ENCODE assay signal across 8 mouse cellular contexts in genomic region chr5:115429359-115430186, GRCm38 (mm10). TPM values are rescaled to one million over a fixed set of nuclear protein-coding genes. Genes with fewer than 3 reads are reported as not detected.
DNase-seq lines count a peak whose midpoint lies in the region; ATAC-seq and TF ChIP-seq lines count a peak whose summit lies in the region.

TSS of gene Msi1 (plus strand) at chr5:115429599.

- no peak for DNase-seq in kidney, adult 2 months
- no peak for DNase-seq in kidney, adult 8-10 months
- DNase-seq in MN1 (ENCODE audit: low spot score) = peak; percentile 44
- peak; percentile 78 for DNase-seq in embryo, embryonic 10.5 days (ENCODE audit: low spot score)
- peak; percentile 72 for DNase-seq in hindbrain, postnatal 0 days (ENCODE audit: low spot score)
- no peak for DNase-seq in liver, embryonic 14.5 days (ENCODE audit: low read depth in 3 of 3, low spot score in 3 of 3)
- DNase-seq in yolk sac, embryonic 10.5 days (ENCODE audit: low spot score) = peak; percentile 64
- DNase-seq in thymus, postnatal 14 days = no peak

- TF ChIP-seq POLR2A in kidney, adult 2 months (IDR thresholded peaks at IDR 0.05; ENCODE audit: low read depth, low read length) = no peak

- no peaks in the 10 kb centered on the region for H3K36me3 ChIP-seq in kidney, adult 2 months (ENCODE audit: control insufficient read depth, insufficient read depth, low read length)
- H3K36me3 ChIP-seq in hindbrain, postnatal 0 days (ENCODE audit: insufficient read depth, low read length) = no peaks in the 10 kb centered on the region
- no peaks in the 10 kb centered on the region for H3K36me3 ChIP-seq in liver, embryonic 14.5 days (replicated peaks; ENCODE audit: control insufficient read depth, insufficient read depth, low read depth)

- TF ChIP-seq CTCF in kidney, adult 2 months (conservative IDR thresholded peaks at IDR 0.05; ENCODE audit: insufficient read depth, insufficient read length, low read depth, low read length) = no peak
- no peak for TF ChIP-seq CTCF in hindbrain, postnatal 0 days (IDR thresholded peaks at IDR 0.05; ENCODE audit: low read depth)
- TF ChIP-seq CTCF in liver, embryonic 14.5 days (IDR thresholded peaks at IDR 0.05; ENCODE audit: low read depth) = no peak

- peak within 1 kb of the TSS; percentile 98 for H3K9ac ChIP-seq in hindbrain, postnatal 0 days (replicated peaks; ENCODE audit: low read length)
- H3K9ac ChIP-seq in liver, embryonic 14.5 days (replicated peaks) = no peak within 1 kb of the TSS

- ATAC-seq in hindbrain, postnatal 0 days = peak; percentile 60
- no peak for ATAC-seq in liver, embryonic 14.5 days (ENCODE audit: insufficient read depth)

- peak within 1 kb of the TSS; percentile 95 for H3K4me2 ChIP-seq in hindbrain, postnatal 0 days (ENCODE audit: low read depth, low read length)
- peak within 1 kb of the TSS; percentile 54 for H3K4me2 ChIP-seq in liver, embryonic 14.5 days (ENCODE audit: low read depth)

- H3K4me1 ChIP-seq in kidney, adult 2 months (ENCODE audit: control insufficient read depth, insufficient read depth, low read length) = no peaks in the 10 kb centered on the region
- peaks cover 30% of the 10 kb centered on the region for H3K4me1 ChIP-seq in hindbrain, postnatal 0 days (ENCODE audit: insufficient read depth, low read length)
- no peaks in the 10 kb centered on the region for H3K4me1 ChIP-seq in liver, embryonic 14.5 days (replicated peaks; ENCODE audit: control insufficient read depth in 2 of 2, insufficient read depth in 2 of 2, low read length in 1 of 2)

- H3K27ac ChIP-seq in kidney, adult 2 months (ENCODE audit: insufficient read depth, low read depth, low read length) = no peak within 1 kb of the TSS
- peak within 1 kb of the TSS; percentile 84 for H3K27ac ChIP-seq in hindbrain, postnatal 0 days
- H3K27ac ChIP-seq in liver, embryonic 14.5 days = no peak within 1 kb of the TSS

- no peaks in the 10 kb centered on the region for H3K9me3 ChIP-seq in hindbrain, postnatal 0 days (ENCODE audit: low read length)
- H3K9me3 ChIP-seq in liver, embryonic 14.5 days (ENCODE audit: control insufficient read depth, low read length) = no peaks in the 10 kb centered on the region

- WGBS in kidney, adult 2 months = 2% methylated on average over 79 of the region's 117 CpGs
- WGBS in hindbrain, postnatal 0 days = 1% methylated on average over 38 of the region's 117 CpGs
- WGBS in liver, embryonic 14.5 days (ENCODE audit: insufficient replicate concordance) = under 1% methylated on average over 42 of the region's 117 CpGs

- no peak for TF ChIP-seq EP300 in liver, embryonic 14.5 days (IDR thresholded peaks at IDR 0.05; ENCODE audit: low read depth)

- no peaks in the 10 kb centered on the region; the same call in 1 of the 2 replicates for H3K27me3 ChIP-seq in kidney, adult 2 months (replicated peaks; ENCODE audit: control insufficient read depth, insufficient read depth, low read length)
- no peaks in the 10 kb centered on the region for H3K27me3 ChIP-seq in hindbrain, postnatal 0 days (ENCODE audit: insufficient read depth, low read length)
- peaks cover 57% of the 10 kb centered on the region for H3K27me3 ChIP-seq in liver, embryonic 14.5 days (ENCODE audit: control insufficient read depth, insufficient read depth, low read length)

- peak within 1 kb of the TSS; percentile 36 for H3K4me3 ChIP-seq in kidney, adult 2 months (ENCODE audit: insufficient read depth, low read depth, low read length)
- H3K4me3 ChIP-seq in hindbrain, postnatal 0 days (ENCODE audit: low read length) = peak within 1 kb of the TSS; percentile 96
- H3K4me3 ChIP-seq in liver, embryonic 14.5 days (ENCODE audit: insufficient read depth in 1 of 2, low read depth in 2 of 2, low read length in 2 of 2) = peak within 1 kb of the TSS; percentile 39 to 51

RNA-seq across cellular contexts. Expression of gene Msi1, which starts in this region (rescaled TPM):
- 2.0 and 2.5 TPM in 2 replicates for polyA plus RNA-seq in kidney, adult 2 months (2012; rRNA removed)
- 75.9 and 88.1 TPM in 2 replicates for total RNA-seq in hindbrain, postnatal 0 days (2014; rRNA removed)
- 45.1 and 46.2 TPM in 2 replicates for polyA plus RNA-seq in hindbrain, postnatal 0 days (2015; fragmentation: Nextera tagmentation; extraction: Ambion mirVana)
- polyA plus RNA-seq in liver, embryonic 14.5 days (2012; rRNA removed) = 0.95 and 1.2 TPM in 2 replicates
- 0.37 and 0.59 TPM in 2 replicates for polyA plus RNA-seq in liver, embryonic 14.5 days (2014; fragmentation: Nextera tagmentation; extraction: Ambion mirVana)

Comparison
In these comparisons a context has a peak if more than half of its experiments do, and no peak if none do; other contexts are left out.
1. RNA of gene Msi1 (polyA plus RNA-seq): 45.1 to 46.2 TPM in hindbrain, postnatal 0 days; 2.0 to 2.5 TPM in kidney, adult 2 months and 0.37 to 1.2 TPM in liver, embryonic 14.5 days; every median in the first group is over 10 times any median in the second.
2. DNase-seq: peak in MN1 (single experiment), embryo, embryonic 10.5 days (single experiment), hindbrain, postnatal 0 days (single experiment) and yolk sac, embryonic 10.5 days (single experiment); none in kidney, adult 2 months (single experiment), kidney, adult 8-10 months (0 of 2), liver, embryonic 14.5 days (0 of 3) and thymus, postnatal 14 days (single experiment).
3. H3K4me3 ChIP-seq: peak in every context shown above with its lines; median percentile 96 in hindbrain, postnatal 0 days; 45 in liver, embryonic 14.5 days; 36 in kidney, adult 2 months.